Mouse (Mus musculus): ENCODE data around the gene Lmf1.

GRCm38 (mm10) chr17:25614723-25615510 lies 36.0 kb downstream of the Lmf1 start:
- TF ChIP-seq CTCF (IDR thresholded peaks at IDR 0.05; ENCODE audit: borderline replicate concordance, insufficient read depth, low read length) (no peak), POLR2A (IDR thresholded peaks at IDR 0.05; ENCODE audit: low read depth, low read length) (no peak)

Data from embryonic fibroblast, embryonic 13.5 days (primary cell).